Mouse (Mus musculus): ENCODE results near the gene Pex11a.

Gene Pex11a

DNA sequence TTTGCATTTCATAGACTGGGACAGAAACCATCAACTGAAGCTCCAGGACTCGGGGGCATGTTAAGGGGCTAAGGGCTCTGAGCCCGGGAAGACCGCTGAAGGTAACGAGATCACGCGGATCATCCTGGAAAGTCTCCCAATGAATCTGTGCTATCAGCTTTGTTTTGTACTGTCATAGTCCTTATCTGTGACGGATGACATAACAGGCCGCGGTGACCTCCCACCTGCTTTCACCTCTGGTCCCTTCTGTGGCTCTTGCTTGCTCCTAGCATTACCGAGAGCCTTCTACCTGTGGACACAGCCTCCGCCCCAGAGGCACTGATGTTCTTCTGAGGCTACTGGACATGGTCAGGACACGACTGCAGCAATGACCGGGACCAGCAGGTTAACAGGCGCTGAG lies 6.4 kb downstream of the Pex11a start:
- no peak for DNase-seq

GRCm38 (mm10) chr7:79734563-79734962 lies 8.4 kb downstream of the Pex11a start:
- no peak for DNase-seq

- no peak for DNase-seq
Measured at GRCm38 (mm10) chr7:79732622-79733021, 10.3 kb downstream of the Pex11a start, which contains the start of gene Plin1. Gene Plin1, minus strand, starts transcription at chr7:79732903.

DNA sequence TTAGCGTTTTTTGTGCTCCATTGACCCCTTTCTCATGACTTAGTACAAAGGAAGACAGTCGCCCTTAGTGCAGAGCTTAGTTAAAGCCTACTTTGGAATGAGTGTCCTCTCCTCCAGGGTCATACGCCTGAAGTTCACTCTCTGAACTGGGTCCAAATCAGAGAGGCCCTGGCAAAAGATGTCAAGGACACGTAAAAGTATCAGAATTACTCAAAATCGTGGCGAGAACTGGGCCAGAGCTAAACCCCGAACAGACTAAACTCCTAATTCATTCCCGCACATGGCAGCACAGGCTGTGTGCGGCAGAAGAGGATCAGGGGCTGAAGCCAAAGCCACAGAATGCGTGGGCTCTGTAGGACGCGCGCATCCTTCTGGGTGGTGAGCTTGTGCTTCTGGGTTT lies 11.5 kb downstream of the Pex11a start:
- no peak for DNase-seq

DNA sequence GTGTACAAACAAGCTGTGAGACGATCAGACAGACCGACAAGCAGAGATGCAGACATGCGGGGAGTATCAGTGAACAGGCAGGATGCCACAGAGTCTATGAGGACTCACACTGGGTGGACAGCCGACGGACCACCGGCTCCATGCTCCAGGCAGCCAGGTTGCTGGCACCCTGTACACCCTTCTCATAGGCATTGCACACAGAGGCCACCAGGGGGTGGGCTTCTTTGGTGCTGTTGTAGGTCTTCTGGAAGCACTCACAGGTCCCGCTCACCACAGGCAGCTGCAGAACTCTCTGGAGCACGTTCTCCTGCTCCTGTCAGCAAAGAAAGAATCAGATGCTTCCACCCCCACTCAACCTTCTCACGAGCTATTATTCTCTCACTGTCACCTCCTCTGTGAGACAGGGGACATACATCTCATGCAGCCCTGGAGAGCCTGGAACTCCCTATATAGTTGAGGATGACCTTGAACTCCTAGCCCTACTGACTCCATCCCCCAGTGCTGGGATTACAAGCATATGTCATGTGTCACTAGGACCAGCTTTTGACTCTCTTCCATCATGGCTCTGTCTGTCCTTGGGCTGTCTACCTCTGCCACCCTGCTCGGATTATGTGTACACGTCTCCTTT lies 13.1 kb downstream of the Pex11a start:
- no peak for DNase-seq

DNA sequence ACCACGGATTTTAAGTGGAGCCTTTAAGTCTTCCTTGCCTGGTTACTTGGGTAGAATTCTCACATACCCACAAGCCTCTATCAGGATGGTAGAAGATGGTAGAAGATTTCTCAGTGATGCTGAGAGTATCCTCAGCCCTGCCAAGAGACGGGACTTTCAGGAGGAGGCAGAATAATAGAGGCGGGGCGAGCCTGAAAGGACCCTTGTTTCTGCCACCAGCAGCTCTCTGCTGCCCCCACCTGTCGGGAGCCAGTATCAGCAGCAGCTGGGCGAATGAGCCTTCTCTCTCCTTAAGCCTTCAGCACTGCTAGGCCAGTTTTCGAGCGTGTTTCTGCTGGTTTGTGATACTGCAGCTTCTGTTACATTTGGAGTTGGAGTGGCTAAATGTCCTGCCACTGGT lies 13.8 kb downstream of the Pex11a start:
- DNase-seq: no peak

- no peak for DNase-seq
Measured at GRCm38 (mm10) chr7:79728219-79728618, 14.7 kb downstream of the Pex11a start.

GRCm38 (mm10) chr7:79727091-79727490 lies 15.8 kb downstream of the Pex11a start:
- DNase-seq: no peak

GRCm38 (mm10) chr7:79721386-79721977 lies 21.4 kb downstream of the Pex11a start:
- DNase-seq: no peak

DNA sequence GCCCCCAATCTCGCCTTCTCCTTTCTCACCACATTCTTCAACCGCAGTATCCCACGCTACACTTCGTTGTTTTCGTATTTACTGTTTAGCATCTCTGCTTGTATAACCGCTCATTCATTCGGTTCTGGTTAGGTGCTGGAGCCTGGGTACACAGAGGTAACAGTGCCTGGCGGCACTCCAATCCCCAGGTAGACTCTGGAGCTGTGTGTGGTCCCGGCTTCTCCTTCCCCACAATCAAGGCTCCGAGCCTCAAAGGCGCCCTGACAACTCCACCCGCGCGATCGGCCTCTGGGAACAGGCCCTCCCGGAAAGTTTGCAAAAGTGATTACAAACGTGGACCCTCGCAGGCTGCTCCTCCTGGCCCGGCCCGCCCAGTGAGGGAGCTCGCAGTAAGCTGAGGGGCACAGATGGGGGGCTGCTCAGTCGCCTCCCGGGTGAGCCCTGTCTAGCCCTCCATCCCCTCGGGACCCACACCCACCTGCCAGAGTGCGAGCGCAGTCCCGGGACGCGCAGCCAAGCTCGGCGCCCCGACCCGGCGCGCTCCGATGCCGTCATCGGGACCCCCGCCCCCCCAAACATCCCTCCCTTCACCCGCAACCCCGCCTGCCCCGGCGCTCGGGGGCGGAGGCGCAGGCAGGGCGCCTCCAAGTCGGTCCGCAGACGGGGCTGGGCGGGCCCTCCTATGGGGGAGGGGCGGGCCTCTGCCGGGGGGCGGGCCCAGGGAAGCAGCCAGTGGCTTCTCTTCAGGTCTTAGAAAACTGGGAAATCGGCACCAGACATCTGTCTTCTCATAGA lies 27.5 kb downstream of the Pex11a start, which contains the start of gene Kif7:
TSS of gene Kif7 (minus strand) at position 534 of the 795 bp plus-strand sequence.
- no peak for DNase-seq

DNA sequence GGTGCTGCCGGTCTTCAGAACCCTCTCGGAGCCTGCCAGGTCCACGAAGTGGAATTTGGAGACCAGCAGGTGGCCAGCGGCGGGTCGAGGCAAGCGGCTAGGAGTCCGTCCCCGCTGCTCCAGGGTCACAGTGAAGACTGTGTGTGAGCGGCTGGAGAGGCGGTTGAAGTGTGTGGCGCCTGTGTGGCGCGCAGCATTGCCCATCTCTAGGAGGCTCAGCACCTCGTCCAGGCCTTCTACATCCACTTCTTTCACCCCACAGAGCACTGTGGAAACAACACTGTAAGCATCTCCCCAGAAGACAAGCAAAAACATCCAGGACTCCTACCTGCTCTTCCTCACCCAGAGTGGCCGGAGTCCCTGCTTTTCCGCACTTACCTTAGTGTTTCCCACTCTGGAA lies 32.1 kb downstream of the Pex11a start:
- DNase-seq: no peak

DNA sequence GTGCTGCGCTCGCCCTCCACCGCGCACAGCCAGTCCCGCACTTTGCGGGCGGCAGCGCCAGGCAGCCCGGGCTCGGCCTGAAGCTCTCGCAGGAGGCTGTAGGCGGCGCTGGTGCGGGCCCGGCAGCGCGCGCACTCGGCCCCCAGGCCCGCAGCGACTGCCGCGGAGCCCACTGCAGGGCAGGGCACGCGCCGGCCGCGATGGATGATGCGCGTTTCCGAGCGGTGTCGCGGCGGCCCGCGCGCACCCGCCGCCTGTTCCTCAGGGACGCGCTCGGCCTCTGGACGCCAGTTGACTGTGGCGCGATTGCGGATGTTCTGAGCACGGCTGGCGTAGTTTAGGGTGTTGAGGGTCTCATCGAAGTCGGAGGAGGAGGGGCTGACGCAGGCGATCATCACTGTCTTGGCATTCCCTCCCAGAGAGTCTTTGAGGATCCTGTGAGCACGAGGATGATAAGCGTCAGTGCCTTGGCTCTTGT lies 32.8 kb downstream of the Pex11a start:
- DNase-seq: peak; percentile 54

DNA sequence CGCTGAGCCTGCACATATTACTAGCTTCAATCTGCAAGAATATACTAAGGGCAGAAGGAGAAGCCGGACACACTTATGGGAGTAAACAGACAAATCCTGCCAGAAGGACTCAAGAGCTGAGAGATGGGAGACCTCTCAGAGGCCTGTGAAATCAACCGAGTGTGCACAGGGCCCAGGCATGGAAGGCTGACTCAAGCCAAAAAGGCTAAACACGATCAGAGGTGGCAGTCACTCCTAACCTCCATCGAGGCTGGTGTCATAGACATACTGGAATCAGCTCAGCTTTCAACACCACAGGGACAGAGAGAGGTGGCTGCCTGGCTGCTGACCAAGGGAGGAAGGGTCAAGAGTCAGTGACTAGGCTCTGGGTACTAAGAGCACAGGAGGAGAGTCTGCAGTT lies 37.7 kb downstream of the Pex11a start:
- no peak for DNase-seq

DNA sequence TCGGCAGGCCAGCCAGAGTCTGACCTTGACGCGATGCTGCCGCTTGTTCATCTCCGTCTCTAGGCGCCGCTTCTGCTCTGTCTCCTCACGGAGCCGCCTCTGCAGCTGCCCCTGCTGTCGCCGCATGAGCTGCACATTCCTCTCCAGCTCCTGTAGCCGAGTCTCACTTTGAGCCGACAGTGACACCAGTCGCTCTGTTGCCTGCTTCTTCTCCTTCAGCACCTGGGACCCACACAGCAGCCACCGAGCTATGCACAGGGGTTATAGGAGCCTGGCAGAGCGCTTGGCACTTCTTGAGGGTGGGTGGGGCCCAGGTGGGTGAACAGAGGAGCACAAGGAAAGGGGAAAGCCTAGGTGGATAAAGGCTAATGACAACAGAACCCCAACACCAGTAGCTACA lies 40.2 kb downstream of the Pex11a start:
- no peak for DNase-seq

GRCm38 (mm10) chr7:79696495-79696894 lies 46.4 kb downstream of the Pex11a start:
- no peak for DNase-seq

Data from cerebellum, adult 9-10 months (tissue).